ENCODE assay signal across 7 mouse cellular contexts in the genomic region with DNA sequence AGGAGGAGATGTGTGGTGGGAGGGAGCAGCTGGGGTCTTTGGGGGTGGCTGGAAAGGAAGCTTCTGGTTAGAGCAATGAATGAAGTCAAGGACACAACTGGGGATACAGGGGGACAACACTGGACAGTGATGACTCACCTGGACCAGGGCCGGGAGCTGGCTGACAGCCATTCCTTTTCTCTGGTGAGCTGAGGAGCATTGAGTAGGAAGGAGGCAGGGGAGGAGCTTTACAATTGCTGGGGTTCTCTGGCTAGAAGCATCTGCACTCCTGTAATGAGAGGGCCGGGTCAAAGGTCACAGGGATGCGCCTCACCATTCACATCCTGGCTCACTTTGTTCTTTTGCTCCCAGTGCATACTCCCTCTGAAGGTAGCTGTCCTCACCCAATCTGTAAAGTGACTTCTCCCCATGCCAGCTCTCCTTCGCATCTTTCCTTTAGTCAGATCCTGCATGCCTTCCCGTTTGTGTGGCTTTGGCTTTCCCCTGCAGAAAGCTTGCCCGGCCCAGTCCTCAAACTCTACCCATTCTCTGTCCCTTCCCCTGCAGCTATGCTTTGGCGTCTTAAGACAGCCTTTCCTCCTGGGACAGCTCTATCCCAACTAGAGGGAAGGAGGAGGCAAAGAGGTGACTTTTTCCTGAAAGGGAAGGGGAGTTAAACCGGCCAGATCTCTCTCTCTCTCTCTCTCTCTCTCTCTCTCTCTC. TPM values are rescaled to one million over a fixed set of nuclear protein-coding genes. Genes with fewer than 3 reads are reported as not detected.
DNase-seq lines count a peak whose midpoint lies in the region; ATAC-seq lines count a peak whose summit lies in the region.

No protein-coding gene starts in this region.

- no peaks in the 10 kb centered on the region for H3K27me3 ChIP-seq in hindbrain, embryonic 10.5 days (ENCODE audit: insufficient read depth, poor library complexity, severe bottlenecking)
- no peaks in the 10 kb centered on the region for H3K27me3 ChIP-seq in liver, embryonic 13.5 days

- H3K9me3 ChIP-seq in hindbrain, embryonic 10.5 days: no peaks in the 10 kb centered on the region
- no peaks in the 10 kb centered on the region for H3K9me3 ChIP-seq in liver, embryonic 13.5 days (replicated peaks)

- ATAC-seq in liver, embryonic 13.5 days (ENCODE audit: low read depth): no peak

- WGBS in hindbrain, embryonic 10.5 days: 59% methylated on average over 8 of the region's 8 CpGs
- 46% methylated on average over 8 of the region's 8 CpGs for WGBS in liver, embryonic 13.5 days (ENCODE audit: insufficient replicate concordance)

- peak overlapping the region; percentile 87 for H3K27ac ChIP-seq in hindbrain, embryonic 10.5 days
- H3K27ac ChIP-seq in liver, embryonic 13.5 days: no peak overlapping the region

- peak; percentile 38 to 50 for DNase-seq in right cerebral cortex, postnatal 10 days (ENCODE audit: low spot score in 2 of 2)
- no peak for DNase-seq in right cerebral cortex, adult 2 months (ENCODE audit: low spot score in 2 of 2)
- peak; percentile 22 to 66 for DNase-seq in cerebellum, postnatal 25 days
- peak; percentile 10 for DNase-seq in hindbrain, embryonic 10.5 days (ENCODE audit: low spot score)
- DNase-seq in liver, embryonic 13.5 days: no peak
- DNase-seq in yolk sac, embryonic 10.5 days (ENCODE audit: low spot score): no peak
- no peak for DNase-seq in frontal cortex, postnatal 36 days (ENCODE audit: low spot score in 2 of 2)

- H3K4me3 ChIP-seq in hindbrain, embryonic 10.5 days: peak overlapping the region; percentile 60
- H3K4me3 ChIP-seq in liver, embryonic 13.5 days (replicated peaks): 0 out of 2 replicates have a peak overlapping the region, but pooled peaks have one; percentile 28

- peaks cover 46% of the 10 kb centered on the region for H3K36me3 ChIP-seq in hindbrain, embryonic 10.5 days
- H3K36me3 ChIP-seq in liver, embryonic 13.5 days: no peaks in the 10 kb centered on the region

- no peak overlapping the region for H3K9ac ChIP-seq in liver, embryonic 13.5 days

- peaks cover 18% of the 10 kb centered on the region for H3K4me1 ChIP-seq in hindbrain, embryonic 10.5 days (replicated peaks)
- H3K4me1 ChIP-seq in liver, embryonic 13.5 days (replicated peaks): no peaks in the 10 kb centered on the region

- peak overlapping the region; percentile 47; the same call in 1 of the 2 replicates for H3K4me2 ChIP-seq in liver, embryonic 13.5 days

RNA-seq across cellular contexts. Expression of a gene that starts 1.1 kb away (rescaled TPM):
- polyA plus RNA-seq in hindbrain, embryonic 10.5 days (2016; fragmentation: Nextera tagmentation; extraction: Ambion mirVana): 11.9 and 12.8 TPM in 2 replicates
- 0.37 and 0.70 TPM in 2 replicates for polyA plus RNA-seq in liver, embryonic 13.5 days (2015; fragmentation: Nextera tagmentation; extraction: Ambion mirVana)

RNA-seq across cellular contexts. Expression of a gene that starts 29.6 kb away (rescaled TPM):
- polyA plus RNA-seq in hindbrain, embryonic 10.5 days (2016; fragmentation: Nextera tagmentation; extraction: Ambion mirVana): 27.0 and 27.8 TPM in 2 replicates
- polyA plus RNA-seq in liver, embryonic 13.5 days (2015; fragmentation: Nextera tagmentation; extraction: Ambion mirVana): 3.1 and 3.2 TPM in 2 replicates

RNA-seq across cellular contexts. Expression of a gene that starts 35.9 kb away (rescaled TPM):
- not detected in 2 replicates for polyA plus RNA-seq in hindbrain, embryonic 10.5 days (2016; fragmentation: Nextera tagmentation; extraction: Ambion mirVana)
- polyA plus RNA-seq in liver, embryonic 13.5 days (2015; fragmentation: Nextera tagmentation; extraction: Ambion mirVana): 0.03 TPM in 1 of 2 replicates, not detected in the other

RNA-seq across cellular contexts. Expression of a gene that starts 45.0 kb away (rescaled TPM):
- polyA plus RNA-seq in hindbrain, embryonic 10.5 days (2016; fragmentation: Nextera tagmentation; extraction: Ambion mirVana): 0.45 and 0.94 TPM in 2 replicates
- polyA plus RNA-seq in liver, embryonic 13.5 days (2015; fragmentation: Nextera tagmentation; extraction: Ambion mirVana): 0.07 TPM in 2 replicates

RNA-seq across cellular contexts. Expression of a gene that starts 45.1 kb away (rescaled TPM):
- 0.88 and 1.1 TPM in 2 replicates for polyA plus RNA-seq in hindbrain, embryonic 10.5 days (2016; fragmentation: Nextera tagmentation; extraction: Ambion mirVana)
- polyA plus RNA-seq in liver, embryonic 13.5 days (2015; fragmentation: Nextera tagmentation; extraction: Ambion mirVana): 0.10 and 0.20 TPM in 2 replicates

Comparison
In these comparisons a context has a peak if more than half of its experiments do, and no peak if none do; other contexts are left out.
1. DNase-seq: peak in right cerebral cortex, postnatal 10 days (2 of 2), cerebellum, postnatal 25 days (2 of 2) and hindbrain, embryonic 10.5 days (single experiment); none in right cerebral cortex, adult 2 months (0 of 2), liver, embryonic 13.5 days (single experiment), yolk sac, embryonic 10.5 days (single experiment) and frontal cortex, postnatal 36 days (0 of 2).